Mouse (Mus musculus): ENCODE data around the gene Dffa. TPM values are rescaled to one million over a fixed set of nuclear protein-coding genes. Genes with fewer than 3 reads are reported as not detected.
"Not testable (repeated sequence)": the region's sequence is repeated elsewhere in the genome, so short reads cannot be mapped to it uniquely, and the experiment has no call there.

The Dffa gene
- total RNA-seq, 2 experiments from 2014 or later = 14.6 to 16.7 TPM

GRCm38 (mm10) chr4:149097956-149098355 lies 6.0 kb upstream of the Dffa start:
- no peak for ATAC-seq (ENCODE audit: poor library complexity, severe bottlenecking)

- no peak for ATAC-seq (ENCODE audit: poor library complexity, severe bottlenecking)
Observed at GRCm38 (mm10) chr4:149098571-149098970, 5.4 kb upstream of the Dffa start.

DNA sequence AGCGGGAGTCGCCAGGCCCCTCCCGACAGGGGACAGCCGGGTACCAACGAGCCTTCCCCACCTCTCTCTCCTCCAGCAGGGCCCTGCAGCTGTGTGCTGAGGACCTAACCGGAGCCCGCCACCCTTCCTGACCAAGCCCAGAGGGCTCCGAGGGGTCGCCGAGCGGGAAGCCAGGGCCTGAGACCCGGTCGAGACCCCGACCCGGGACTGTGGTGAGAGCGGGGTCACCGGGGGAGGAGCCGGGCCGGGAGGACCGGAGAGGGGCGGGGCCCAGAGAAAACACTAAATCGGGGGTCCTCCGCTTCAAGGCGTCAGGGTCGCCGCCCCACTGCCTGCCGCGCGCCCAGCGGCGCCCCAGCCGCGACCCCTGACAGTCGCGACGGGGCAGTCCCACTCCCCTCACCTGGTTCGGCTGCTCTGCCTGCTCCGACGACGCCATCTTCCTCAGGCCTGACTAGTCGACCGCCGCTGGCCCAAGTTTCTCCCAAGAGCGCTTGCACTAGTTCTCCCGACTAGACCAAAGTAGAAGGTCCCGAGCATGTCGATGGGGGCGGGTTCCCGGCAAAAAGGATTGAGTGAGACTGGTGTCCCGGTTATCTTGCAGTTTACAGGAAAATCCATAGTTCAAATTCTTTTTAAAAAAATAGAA lies 4.5 kb upstream of the Dffa start, which contains the start of gene Pex14:
Gene Pex14 (minus strand): TSS at position 508 of the 649 bp plus-strand sequence.
- peak; percentile 86 for ATAC-seq (ENCODE audit: poor library complexity, severe bottlenecking)

DNA sequence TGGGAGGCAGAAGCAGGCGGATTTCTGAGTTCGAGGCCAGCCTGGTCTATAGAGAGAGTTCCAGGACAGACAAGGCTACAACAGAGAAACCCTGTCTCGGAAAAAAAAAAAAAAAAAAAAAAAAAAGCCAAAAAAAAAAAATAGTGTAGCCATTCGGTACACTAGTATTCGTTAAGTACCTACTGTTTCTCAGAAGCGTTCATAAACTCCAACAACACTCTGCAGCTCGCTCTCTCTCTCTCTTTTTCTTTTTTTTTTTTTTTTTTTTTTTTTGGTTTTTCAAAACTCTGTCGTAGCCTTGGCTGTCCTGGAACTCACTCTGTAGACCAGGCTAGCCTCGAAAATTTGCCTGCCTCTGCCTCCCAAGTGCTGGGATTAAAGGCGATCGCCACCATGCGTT lies 3.5 kb upstream of the Dffa start:
- ATAC-seq (ENCODE audit: poor library complexity, severe bottlenecking) = not testable (repeated sequence)

- no peak for ATAC-seq (ENCODE audit: poor library complexity, severe bottlenecking)
Observed at GRCm38 (mm10) chr4:149101456-149101855, 2.5 kb upstream of the Dffa start.

DNA sequence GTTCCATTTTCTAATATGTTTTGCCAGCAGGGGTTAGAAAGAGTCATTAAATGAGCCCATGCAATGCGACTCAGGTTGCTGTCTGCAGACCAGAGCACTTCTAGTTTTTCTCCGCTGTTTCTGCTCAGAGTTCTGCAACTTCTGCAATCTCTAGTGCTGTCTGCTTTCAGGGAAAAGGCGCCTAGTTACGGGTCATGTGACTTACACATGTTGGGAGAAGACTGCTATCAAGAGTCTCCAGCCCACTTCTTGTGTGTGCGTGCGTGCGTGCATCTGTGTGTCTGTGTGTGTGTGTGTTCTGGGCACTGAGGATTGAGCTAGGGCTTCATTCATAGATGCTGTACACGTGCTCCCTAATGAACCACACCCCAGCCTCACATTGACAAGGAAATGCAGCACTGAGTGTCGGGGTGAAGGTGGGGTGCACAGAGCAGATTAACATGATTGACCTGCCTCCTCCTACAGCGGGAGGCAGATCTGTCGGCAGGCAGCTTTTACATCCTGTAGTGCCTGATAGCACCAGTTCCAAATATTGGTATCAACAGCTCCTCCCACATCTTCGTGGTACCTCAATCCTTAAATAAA lies 16.1 kb downstream of the Dffa start:
- peak; percentile 33 for ATAC-seq (ENCODE audit: poor library complexity, severe bottlenecking)

DNA sequence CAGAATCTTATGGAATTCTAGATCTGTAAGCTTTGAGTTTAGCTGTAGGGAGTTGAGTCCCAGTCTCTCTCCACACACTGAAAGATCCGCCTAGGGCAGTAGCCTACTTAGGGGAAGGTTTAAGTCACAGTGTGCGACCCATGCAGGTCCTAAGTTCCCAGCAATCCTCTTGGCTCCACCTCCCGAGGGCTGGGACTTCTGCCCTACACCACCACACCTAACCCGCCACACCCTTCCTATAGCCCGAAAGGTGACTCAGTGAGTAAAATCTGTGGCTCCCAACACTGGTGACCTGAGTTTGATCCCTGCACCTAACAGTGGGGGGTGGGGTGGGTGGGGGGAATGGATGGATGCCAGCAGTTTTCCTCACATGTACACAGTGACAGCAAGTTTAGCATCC lies 19.5 kb downstream of the Dffa start:
- no peak for ATAC-seq (ENCODE audit: poor library complexity, severe bottlenecking)

DNA sequence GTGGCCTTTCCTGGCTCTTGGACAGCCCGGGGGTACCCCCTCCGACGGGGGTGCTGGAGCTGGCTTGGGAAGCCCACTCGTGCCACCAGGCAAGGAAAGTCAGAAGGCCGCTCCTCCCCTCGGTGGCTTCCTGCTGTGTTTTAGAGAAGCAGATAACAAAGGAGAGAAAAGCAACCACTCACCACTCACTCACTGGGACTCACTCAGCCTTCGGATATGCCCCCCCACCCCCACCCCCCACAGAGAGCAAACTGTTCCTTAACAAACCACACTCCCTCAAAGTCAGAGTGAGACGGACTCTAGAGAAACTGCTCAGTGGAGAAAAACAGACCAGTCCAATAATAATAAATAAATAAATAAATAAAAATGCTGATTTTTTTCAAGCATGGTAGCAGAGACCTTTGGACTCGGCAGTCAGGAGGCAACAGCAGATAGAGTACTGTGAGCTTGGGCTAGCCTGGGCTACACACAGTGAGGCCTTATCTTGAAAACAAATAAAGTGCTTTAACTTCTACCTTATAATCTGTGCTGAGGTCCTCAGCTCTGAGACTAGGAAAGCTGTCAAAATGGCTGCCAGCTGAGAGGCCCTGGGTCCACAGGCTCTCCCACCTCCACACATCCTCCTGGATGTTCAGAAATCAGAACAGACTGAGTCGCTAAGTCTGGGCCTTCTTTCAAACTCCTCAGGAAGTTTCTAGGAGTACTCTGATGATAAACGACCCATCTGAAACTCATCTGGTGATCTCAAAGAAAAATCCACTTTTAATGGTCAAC lies 21.6 kb downstream of the Dffa start:
- no peak for ATAC-seq (ENCODE audit: poor library complexity, severe bottlenecking)

DNA sequence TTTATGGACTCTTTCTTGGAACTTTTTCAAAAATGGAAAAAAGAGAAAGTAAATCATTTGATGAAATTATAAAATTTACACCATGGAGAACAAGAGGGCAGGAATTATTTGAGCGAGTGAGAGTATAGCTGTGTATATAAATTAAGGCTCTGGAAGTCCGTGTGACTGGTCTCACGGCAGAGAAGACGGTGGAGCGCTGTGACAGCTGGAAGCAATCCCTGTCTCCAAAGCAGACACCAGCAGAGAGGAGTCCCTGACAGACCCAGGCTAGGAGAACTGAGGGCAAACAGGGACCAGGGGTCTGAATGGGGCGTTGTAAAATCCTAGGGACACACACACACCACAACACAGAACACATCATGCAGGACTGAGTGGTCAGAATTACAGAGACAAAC lies 22.2 kb downstream of the Dffa start:
- ATAC-seq (ENCODE audit: poor library complexity, severe bottlenecking) = no peak

DNA sequence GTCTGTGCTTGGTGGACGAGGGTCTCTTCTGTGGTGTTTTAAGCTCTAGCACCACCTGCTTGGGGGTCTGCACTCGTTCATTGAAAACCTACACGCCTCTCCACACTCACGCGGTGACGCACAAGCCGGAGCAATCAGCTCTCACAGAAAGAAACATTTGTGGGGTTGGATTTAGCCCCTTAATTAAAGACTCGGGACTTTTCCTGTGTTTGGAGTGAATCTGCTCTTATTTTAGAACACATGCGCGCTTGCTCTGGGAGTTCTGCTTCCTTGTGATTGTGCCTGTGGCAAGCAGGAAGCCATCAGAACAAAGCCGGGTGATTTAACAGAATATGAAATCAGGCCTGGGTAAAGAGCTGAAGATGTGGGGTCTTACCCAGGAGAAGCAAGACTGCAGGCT lies 22.7 kb downstream of the Dffa start, which contains the start of gene Cort:
Gene Cort (minus strand): TSS at position 101 of the 400 bp plus-strand sequence.
- ATAC-seq (ENCODE audit: poor library complexity, severe bottlenecking) = no peak

DNA sequence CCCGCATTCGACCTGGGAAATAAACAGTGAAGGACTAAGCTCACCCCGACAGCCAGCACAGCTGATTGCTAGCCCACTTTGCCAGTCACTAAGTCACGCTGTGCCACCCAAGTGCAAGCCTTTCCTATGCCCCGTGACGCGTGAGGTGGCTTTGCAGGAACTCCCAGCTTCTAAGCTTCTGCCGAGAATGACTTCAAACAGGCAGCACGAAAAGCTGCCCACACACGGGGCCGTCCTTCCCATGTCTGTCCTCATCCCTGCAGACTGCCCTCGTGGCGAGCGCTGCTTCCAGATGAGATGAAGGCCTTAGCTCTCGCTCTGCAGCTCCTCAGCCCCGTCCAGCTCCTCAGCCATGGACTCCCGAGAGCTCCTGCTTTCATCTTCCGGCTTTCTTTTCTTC lies 24.5 kb downstream of the Dffa start:
- no peak for ATAC-seq (ENCODE audit: poor library complexity, severe bottlenecking)

DNA sequence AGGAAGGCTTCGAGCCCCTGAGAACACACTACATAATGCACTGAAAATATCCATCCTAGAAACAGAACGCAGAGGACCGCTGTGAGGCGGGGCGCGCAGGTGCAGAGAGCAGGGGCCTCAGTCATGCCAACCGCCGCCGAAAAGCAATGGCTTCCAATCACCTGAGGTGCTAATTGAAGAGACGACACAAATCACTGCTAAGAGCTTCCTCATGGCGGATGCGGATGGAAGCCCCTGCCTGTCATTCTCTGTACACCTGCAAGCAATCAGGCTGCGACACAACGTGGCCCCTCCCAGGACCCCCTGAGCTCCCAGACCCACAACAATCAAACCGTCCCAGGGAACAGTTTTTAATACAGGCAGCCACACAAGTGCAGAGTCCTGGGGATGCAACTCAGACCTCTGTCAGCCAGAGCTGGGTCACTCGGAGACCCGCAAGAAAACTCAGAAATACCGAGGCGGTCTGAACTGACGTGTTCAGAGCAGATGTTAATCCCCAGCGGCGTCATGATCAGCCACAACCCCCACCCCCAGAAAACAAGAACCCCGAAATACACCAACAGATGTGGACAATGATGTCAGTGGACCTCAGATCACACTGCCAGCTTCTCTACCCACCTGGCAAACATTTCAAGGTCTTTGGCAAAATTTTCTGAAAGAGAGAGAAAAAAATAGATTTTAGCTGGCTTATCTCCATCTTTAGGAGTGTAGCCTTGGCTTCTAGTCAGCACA lies 27.2 kb downstream of the Dffa start:
- no peak for ATAC-seq (ENCODE audit: poor library complexity, severe bottlenecking)

DNA sequence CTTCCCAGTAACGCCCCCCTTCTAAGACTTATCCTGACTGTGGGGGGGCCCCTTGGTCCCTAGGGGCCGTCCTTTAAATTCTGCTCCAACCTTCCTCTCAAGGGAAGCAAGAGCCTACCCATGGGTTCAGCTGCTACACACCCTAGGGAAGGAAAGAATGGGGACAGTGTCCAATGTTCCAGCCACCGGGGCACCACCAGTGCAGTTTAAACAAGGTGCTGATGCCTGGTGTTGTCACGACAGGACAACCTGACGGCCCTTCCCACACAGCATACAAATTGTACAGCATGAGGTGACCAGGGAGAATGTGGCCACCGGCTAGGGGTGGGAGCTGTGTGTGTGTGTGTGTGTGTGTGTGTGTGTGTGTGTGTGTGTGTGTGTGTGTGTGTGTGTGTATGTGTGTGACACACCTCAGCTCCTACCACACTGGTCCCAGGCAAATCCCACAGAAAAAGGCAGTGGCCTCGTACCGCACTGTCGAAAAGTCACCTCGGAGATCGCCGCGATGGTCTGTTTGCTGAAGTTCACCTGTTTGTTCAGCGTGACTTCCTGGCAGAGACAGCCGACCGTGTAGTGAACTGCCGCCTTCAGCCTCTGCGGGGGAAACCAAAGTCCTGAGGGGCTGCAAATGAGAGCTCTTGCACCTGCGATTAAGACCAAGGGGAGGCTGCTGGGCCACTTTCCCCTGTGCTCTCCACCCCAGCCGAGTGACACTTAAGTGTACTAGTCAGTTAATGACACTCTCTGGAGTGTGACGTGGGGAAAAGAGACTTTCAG lies 28.0 kb downstream of the Dffa start:
- ATAC-seq (ENCODE audit: poor library complexity, severe bottlenecking) = no peak

DNA sequence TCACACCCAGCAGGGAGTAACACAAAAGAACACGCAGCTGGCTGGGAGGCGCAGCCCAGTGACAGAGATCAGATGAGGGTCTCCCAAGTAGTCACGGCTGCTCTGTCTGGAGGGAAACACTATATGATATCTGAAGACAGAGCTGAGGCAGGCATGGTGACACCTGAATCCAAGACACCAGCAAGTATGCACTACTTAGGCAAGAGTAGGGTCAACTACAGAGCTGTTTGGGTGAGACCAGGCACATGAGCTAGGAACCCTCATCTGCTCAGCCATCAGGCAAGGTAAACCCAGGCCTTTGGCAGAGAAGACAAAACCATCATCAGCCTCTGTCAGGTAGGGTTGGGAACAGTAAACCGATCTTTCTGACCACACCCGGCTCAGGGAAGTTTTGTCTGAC lies 29.4 kb downstream of the Dffa start:
- ATAC-seq (ENCODE audit: poor library complexity, severe bottlenecking) = no peak

DNA sequence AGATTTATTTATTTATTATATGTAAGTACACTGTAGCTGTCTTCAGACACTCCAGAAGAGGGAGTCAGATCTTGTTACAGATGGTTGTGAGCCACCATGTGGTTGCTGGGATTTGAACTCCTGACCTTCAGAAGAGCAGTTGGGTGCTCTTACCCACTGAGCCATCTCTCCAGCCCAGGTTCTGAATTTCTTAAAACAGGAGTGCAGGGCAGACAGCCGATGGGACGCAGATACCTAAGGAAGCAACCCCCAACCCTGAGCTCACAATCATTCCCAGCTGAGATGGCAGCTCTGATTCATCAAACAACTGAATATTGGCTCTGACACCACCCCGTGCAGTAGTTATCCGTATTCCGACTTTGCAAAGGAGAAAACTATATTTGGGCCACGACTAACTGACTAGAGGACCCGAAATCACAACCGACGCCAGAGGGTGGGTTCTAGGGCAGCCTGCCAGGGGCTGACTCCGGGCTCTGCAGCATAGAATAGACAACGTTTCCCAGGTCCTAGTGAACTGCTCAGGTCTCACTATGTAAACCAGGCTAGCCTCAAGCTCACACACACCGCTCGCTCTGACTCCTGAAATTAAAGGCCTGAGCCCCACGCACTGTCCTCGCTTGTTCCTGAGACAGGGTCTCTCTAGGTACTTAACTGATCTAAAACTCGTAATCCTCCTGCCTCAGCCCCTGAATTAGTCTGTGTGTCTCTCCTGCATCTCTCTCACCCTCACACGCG lies 32.3 kb downstream of the Dffa start:
- ATAC-seq (ENCODE audit: poor library complexity, severe bottlenecking) = no peak

DNA sequence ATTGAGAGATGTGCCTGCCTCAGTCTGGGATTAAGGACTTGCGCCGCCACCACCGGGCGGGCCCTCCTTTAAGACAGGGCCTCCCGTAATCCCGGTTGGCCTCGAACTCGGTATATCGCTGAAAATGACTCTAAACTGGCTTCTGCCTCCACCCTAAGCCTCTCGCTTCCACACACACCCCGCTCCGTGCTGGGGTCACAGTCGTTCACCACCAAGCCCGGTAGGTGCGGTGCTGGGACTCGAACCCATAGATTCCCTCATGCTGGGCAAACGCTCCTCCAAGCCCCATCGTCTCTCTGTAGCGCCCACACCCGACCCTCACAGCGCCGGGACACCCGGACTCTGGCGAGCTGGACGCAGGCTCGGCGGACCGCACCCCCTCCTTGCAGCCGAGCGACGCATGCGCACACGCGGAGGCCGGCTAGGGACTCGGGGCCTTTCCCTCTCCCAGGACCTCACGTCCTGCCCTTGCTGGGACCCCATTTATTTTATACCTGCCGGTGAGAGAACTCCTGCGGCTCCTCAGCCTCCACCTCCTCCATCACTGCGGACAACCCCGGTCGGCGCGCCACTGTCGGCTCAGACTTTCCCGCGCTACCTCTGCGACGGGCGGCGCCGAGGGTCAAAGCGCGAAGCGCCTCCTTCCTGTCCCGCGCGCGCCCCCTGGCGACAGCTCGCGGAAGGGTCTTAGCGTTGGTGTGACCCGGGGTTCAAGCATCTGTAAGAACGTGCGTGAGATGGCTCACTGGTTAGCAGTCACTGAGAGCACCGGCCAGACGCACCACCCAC lies 33.2 kb downstream of the Dffa start, which contains the start of gene Cenps:
Gene Cenps (minus strand): TSS at position 648 of the 789 bp plus-strand sequence.
- ATAC-seq (ENCODE audit: poor library complexity, severe bottlenecking) = peak; percentile 98

DNA sequence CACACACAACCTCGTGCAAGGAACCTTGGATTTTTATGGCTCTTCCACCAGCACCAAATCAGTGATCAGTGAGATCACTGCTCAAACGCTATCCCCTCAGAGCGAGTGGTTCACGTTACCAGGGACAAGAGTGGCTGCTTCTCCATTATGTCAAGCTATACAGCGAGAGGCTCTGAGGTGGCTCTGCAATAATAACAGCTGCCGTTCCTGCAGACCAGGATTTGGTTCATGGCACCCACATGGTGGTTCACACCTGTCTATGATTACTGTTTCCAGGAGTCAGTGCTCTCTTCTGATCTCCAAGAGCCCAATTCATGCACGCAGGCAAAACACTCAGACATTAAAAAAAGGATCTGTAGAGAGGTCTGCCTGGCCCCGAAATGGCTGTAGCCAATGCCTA lies 34.6 kb downstream of the Dffa start:
- ATAC-seq (ENCODE audit: poor library complexity, severe bottlenecking) = no peak

- ATAC-seq (ENCODE audit: poor library complexity, severe bottlenecking) = 0 out of 2 replicates have a peak, but pooled peaks have one; percentile 38
Observed at GRCm38 (mm10) chr4:149143594-149143993, 39.6 kb downstream of the Dffa start.

DNA sequence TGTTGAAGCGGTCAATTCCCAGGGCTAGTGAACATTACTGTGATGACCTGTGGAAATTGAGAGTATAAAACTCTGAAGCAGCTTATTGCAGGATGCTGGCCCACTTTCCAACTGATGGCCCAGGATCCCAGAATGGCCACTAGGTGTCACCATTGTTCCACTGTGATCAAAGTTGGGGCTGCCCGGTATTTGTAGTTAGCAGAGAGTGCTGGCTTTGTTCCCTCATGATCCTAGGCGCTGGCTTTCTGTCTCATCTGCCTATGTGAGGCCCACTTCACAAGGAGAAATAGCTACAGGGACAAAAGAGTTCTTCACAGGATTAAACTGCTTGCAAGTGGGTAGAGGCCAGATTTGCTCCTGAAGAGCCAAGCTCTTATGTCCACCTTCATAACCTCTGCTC lies 40.5 kb downstream of the Dffa start:
- peak; percentile 82 for ATAC-seq (ENCODE audit: poor library complexity, severe bottlenecking)
